Comparison of ENCODE assay signal across 25 mouse cellular contexts in the genomic region with DNA sequence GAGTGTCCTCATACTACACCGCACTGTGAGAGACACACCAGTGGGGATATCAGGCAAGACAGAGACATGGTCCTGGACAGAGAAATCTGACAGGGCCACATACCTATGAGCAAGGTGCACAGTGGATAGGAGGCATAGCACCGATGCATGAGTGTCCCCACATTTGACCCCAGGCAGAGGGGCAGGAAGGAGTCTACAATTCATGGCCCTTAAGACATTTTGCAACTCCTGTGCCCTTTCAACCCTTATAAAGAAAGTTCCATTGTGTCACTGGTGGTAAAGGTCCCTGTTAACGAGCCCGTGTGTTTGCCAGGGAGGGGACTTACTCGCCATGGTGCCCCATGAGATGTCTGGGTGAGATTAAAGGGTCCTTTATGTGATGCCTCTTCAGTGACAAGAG.
"Had no signal": no experiment of that assay in that cellular context is flagged by ENCODE, and none has a peak within 500 bp of the region (broad histone marks: within the 10 kb centered on the region; RNA-seq: fewer than 3 reads in every experiment).

No protein-coding gene starts in this region.

- H3K9me3 ChIP-seq: heart, embryonic 13.5 days; heart, embryonic 15.5 days; hindbrain, embryonic 12.5 days; limb, embryonic 10.5 days; limb, embryonic 12.5 days; liver, embryonic 13.5 days; liver, embryonic 15.5 days had no signal

- DNase-seq: gastrocnemius, postnatal 14 days; gastrocnemius, postnatal 36 days; heart, adult 11 months; heart, adult 2 months; heart, postnatal 14 days; heart, postnatal 36 days; kidney, adult 18-20 months; kidney, adult 8-10 months; kidney, postnatal 10 days; kidney, postnatal 25 days; kidney, postnatal 4 days; liver; liver, embryonic 13.5 days had no signal

- H3K9ac ChIP-seq: heart, embryonic 13.5 days; heart, embryonic 15.5 days; hindbrain, embryonic 12.5 days; hindbrain, embryonic 14.5 days; limb, embryonic 12.5 days; liver, embryonic 13.5 days; liver, embryonic 15.5 days had no signal

- H3K27ac ChIP-seq: heart, adult 2 months; heart, embryonic 13.5 days; heart, embryonic 15.5 days; hindbrain, embryonic 12.5 days; hindbrain, embryonic 14.5 days; layer of hippocampus, adult 2 months; left cerebral cortex, adult 2 months; limb, embryonic 10.5 days; limb, embryonic 12.5 days; liver, embryonic 13.5 days; liver, embryonic 15.5 days had no signal

- ATAC-seq: hindbrain, embryonic 16.5 days had no signal

- H3K4me3 ChIP-seq: heart, adult 2 months; heart, embryonic 13.5 days; heart, embryonic 15.5 days; hindbrain, embryonic 12.5 days; layer of hippocampus, adult 2 months; left cerebral cortex, adult 2 months; limb, embryonic 10.5 days; limb, embryonic 12.5 days; liver, embryonic 13.5 days; liver, embryonic 15.5 days had no signal

- H3K4me2 ChIP-seq: heart, embryonic 11.5 days; heart, embryonic 13.5 days; heart, embryonic 15.5 days; hindbrain, embryonic 12.5 days; hindbrain, embryonic 14.5 days; limb, embryonic 12.5 days; liver, embryonic 11.5 days; liver, embryonic 13.5 days; liver, embryonic 15.5 days had no signal

- H3K36me3 ChIP-seq: heart, embryonic 13.5 days; heart, embryonic 15.5 days; hindbrain, embryonic 12.5 days; limb, embryonic 10.5 days; limb, embryonic 12.5 days; liver, embryonic 13.5 days; liver, embryonic 15.5 days had no signal
